Mouse (Mus musculus) hindlimb bud, embryonic 11.5 days (tissue): Measurements from ENCODE around the gene Gm2022.
"Not testable (repeated sequence)": the region's sequence is repeated elsewhere in the genome, so short reads cannot be mapped to it uniquely, and the experiment has no call there.

Experiments used
- DNase-seq: peaks from one replicate; pipeline ENCODE4 v3.0.0-alpha.2; 2012; ENCODE audit warnings: low read depth, low spot score; ENCODE audit errors: extremely low spot score

Gm2022 gene

GRCm38 (mm10) chr12:87895070-87895469, at the start of gene Gm2022:
TSS of gene Gm2022 (plus strand) at chr12:87895370.
- DNase-seq: not testable (repeated sequence)

GRCm38 (mm10) chr12:87850657-87851056, 44.5 kb upstream of the Gm2022 start:
- DNase-seq: not testable (repeated sequence)

GRCm38 (mm10) chr12:87856067-87856466, 39.1 kb upstream of the Gm2022 start:
- DNase-seq: not testable (repeated sequence)

- DNase-seq: not testable (repeated sequence)
These were observed 33.2 kb upstream of the Gm2022 start for GRCm38 (mm10) chr12:87861740-87862692.

GRCm38 (mm10) chr12:87863638-87864037, 31.5 kb upstream of the Gm2022 start:
- DNase-seq: not testable (repeated sequence)

- DNase-seq: not testable (repeated sequence)
These were observed 31.1 kb upstream of the Gm2022 start for GRCm38 (mm10) chr12:87864048-87864447.

GRCm38 (mm10) chr12:87873772-87874171, 21.4 kb upstream of the Gm2022 start, which contains the start of gene Gm2016:
TSS of gene Gm2016 (plus strand) at chr12:87874072.
- DNase-seq: not testable (repeated sequence)

- DNase-seq: not testable (repeated sequence)
These were observed 24.6 kb downstream of the Gm2022 start, which contains the start of gene Gm2035 for GRCm38 (mm10) chr12:87919721-87920120. TSS of gene Gm2035 (minus strand) at chr12:87919857.
